Mouse (Mus musculus) urinary bladder, adult 2 months (tissue): ENCODE data around the gene Lasp1. TPM values are rescaled to one million over a fixed set of nuclear protein-coding genes. Genes with fewer than 3 reads are reported as not detected.
"Not testable (repeated sequence)": the region's sequence is repeated elsewhere in the genome, so short reads cannot be mapped to it uniquely, and the experiment has no call there.

ENCODE experiments used
- DNase-seq: peaks from one replicate; pipeline ENCODE4 v3.0.0; 2022; ENCODE audit warnings: low spot score
- polyA plus RNA-seq: library from polyadenylated mRNA; depleted of rRNA; stranded (reverse); fragments of >200 nt; gene quantifications from 2 replicates; pipeline ENCODE4 v1.2.3, GENCODE M21; 2012; rRNA removed

The Lasp1 gene
- 101 and 108 TPM in 2 replicates for polyA plus RNA-seq

GRCm38 (mm10) chr11:97798782-97799145 is at the start of gene Lasp1:
TSS of gene Lasp1 (plus strand) at chr11:97799000.
- DNase-seq, result peak; percentile 83

GRCm38 (mm10) chr11:97753277-97753676 is 45.5 kb upstream of the Lasp1 start:
- no peak for DNase-seq

- no peak for DNase-seq
These were observed 40.7 kb upstream of the Lasp1 start for GRCm38 (mm10) chr11:97758125-97758524.

- DNase-seq, result no peak
These were observed 39.9 kb upstream of the Lasp1 start for GRCm38 (mm10) chr11:97758942-97759341.

GRCm38 (mm10) chr11:97761638-97762037 is 37.2 kb upstream of the Lasp1 start:
- no peak for DNase-seq

GRCm38 (mm10) chr11:97766154-97766881 is 32.5 kb upstream of the Lasp1 start, which contains the start of gene Cwc25:
TSS of gene Cwc25 (minus strand) at chr11:97766556.
- peak; percentile 83 for DNase-seq

- DNase-seq, result peak; percentile 54
These were observed 29.1 kb upstream of the Lasp1 start for GRCm38 (mm10) chr11:97769704-97770103.

- no peak for DNase-seq
These were observed 27.4 kb upstream of the Lasp1 start for GRCm38 (mm10) chr11:97771410-97771809.

- DNase-seq, result no peak
These were observed 23.6 kb upstream of the Lasp1 start for GRCm38 (mm10) chr11:97775186-97775585.

GRCm38 (mm10) chr11:97775808-97776496 is 22.8 kb upstream of the Lasp1 start, which contains the start of gene 1700001P01Rik:
TSS of gene 1700001P01Rik (minus strand) at chr11:97775918.
- no peak for DNase-seq

- no peak for DNase-seq
These were observed 22.2 kb upstream of the Lasp1 start for GRCm38 (mm10) chr11:97776497-97777128.

- no peak for DNase-seq
These were observed 21.7 kb upstream of the Lasp1 start for GRCm38 (mm10) chr11:97777129-97777529.

- no peak for DNase-seq
These were observed 19.9 kb upstream of the Lasp1 start for GRCm38 (mm10) chr11:97778918-97779317.

GRCm38 (mm10) chr11:97779968-97780701 is 18.7 kb upstream of the Lasp1 start:
- no peak for DNase-seq

- peak; percentile 29 for DNase-seq
These were observed 17.3 kb upstream of the Lasp1 start for GRCm38 (mm10) chr11:97781478-97781831.

- peak; percentile 96 for DNase-seq
These were observed 16.8 kb upstream of the Lasp1 start, which contains the start of gene Rpl23 for GRCm38 (mm10) chr11:97781832-97782563. TSS of gene Rpl23 (minus strand) at chr11:97782437.

- no peak for DNase-seq
These were observed 16.3 kb upstream of the Lasp1 start for GRCm38 (mm10) chr11:97782564-97782895.

GRCm38 (mm10) chr11:97787961-97788360 is 10.8 kb upstream of the Lasp1 start:
- no peak for DNase-seq

GRCm38 (mm10) chr11:97789727-97790126 is 9.1 kb upstream of the Lasp1 start:
- DNase-seq, result no peak

- DNase-seq, result not testable (repeated sequence)
These were observed 7.9 kb upstream of the Lasp1 start for GRCm38 (mm10) chr11:97790778-97791438.

- no peak for DNase-seq
These were observed 5.6 kb upstream of the Lasp1 start for GRCm38 (mm10) chr11:97793165-97793564.
